Mouse (Mus musculus) intestine, embryonic 15.5 days (tissue): ENCODE results near the gene Bcor. TPM values are rescaled to one million over a fixed set of nuclear protein-coding genes. Genes with fewer than 3 reads are reported as not detected.

Source experiments
- ATAC-seq: fragments of 200-750 bp; cut with Nextera tagmentation; 2 replicates; pipeline ENCODE4 v1.8.0; 2017; ENCODE audit warnings: moderate TSS enrichment, moderate library complexity
- H3K27ac ChIP-seq: fragments of 300-500 bp; sonication (generic); 2 replicates; pipeline ENCODE4 v1.5.1; 2015; ENCODE audit warnings: mild to moderate bottlenecking, inconsistent platforms
- H3K27me3 ChIP-seq: fragments of 300-500 bp; sonication (generic); replicated peaks from 2 replicates; pipeline ENCODE4 v1.6.1; 2015; ENCODE audit warnings: inconsistent platforms
- H3K36me3 ChIP-seq: fragments of 300-500 bp; sonication (generic); 2 replicates; pipeline ENCODE4 v1.6.1; 2015; ENCODE audit warnings: inconsistent platforms
- H3K4me1 ChIP-seq: fragments of 300-500 bp; sonication (generic); replicated peaks from 2 replicates; pipeline ENCODE4 v1.6.1; 2015; ENCODE audit warnings: inconsistent platforms
- H3K4me2 ChIP-seq: fragments of 300-500 bp; sonication (generic); replicated peaks from 2 replicates; pipeline ENCODE4 v1.6.1; 2015; ENCODE audit warnings: mild to moderate bottlenecking, inconsistent platforms
- H3K4me3 ChIP-seq: fragments of 300-500 bp; sonication (generic); replicated peaks from 2 replicates; pipeline ENCODE4 v1.5.1; 2015; ENCODE audit warnings: inconsistent platforms
- H3K9ac ChIP-seq: fragments of 300-500 bp; sonication (generic); 2 replicates; pipeline ENCODE4 v1.6.1; 2015; ENCODE audit warnings: inconsistent platforms
- H3K9me3 ChIP-seq: fragments of 300-500 bp; sonication (generic); 2 replicates; pipeline ENCODE4 v1.6.1; 2016; ENCODE audit warnings: inconsistent platforms
- WGBS: fragments of 180-500 bp; shearing (Covaris S2); methylation state at CpG from one replicate; pipeline ENCODE4 v1.1.7; 2015; 5-methylcytosine and 5-hydroxymethylcytosine counted together
- polyA plus RNA-seq: library from polyadenylated mRNA; unstranded; fragments of >200 nt; fragmentation: Nextera tagmentation; extraction: Ambion mirVana; gene quantifications from 2 replicates; pipeline ENCODE4 v1.2.1, GENCODE M21; 2015

The Bcor gene
- polyA plus RNA-seq, 1 experiment from 2014 or later: 13.7 TPM

GRCm38 (mm10) chrX:12110518-12110917, 49.6 kb downstream of the Bcor start:
- H3K9me3 ChIP-seq: no peaks in the 10 kb centered on the region
- no peak overlapping the region for H3K4me2 ChIP-seq
- 60% methylated on average over 6 of the region's 6 CpGs for WGBS
- no peak overlapping the region for H3K27ac ChIP-seq
- no peak; the same call in 1 of the 2 replicates for ATAC-seq
- H3K9ac ChIP-seq: no peak overlapping the region
- H3K36me3 ChIP-seq: no peaks in the 10 kb centered on the region
- no peak overlapping the region for H3K4me3 ChIP-seq
- H3K4me1 ChIP-seq: no peaks in the 10 kb centered on the region
- H3K27me3 ChIP-seq: no peaks in the 10 kb centered on the region

- ATAC-seq: no peak
- H3K36me3 ChIP-seq: no peaks in the 10 kb centered on the region
- H3K4me2 ChIP-seq: no peak overlapping the region
- H3K27me3 ChIP-seq: 0 out of 2 replicates have a peak, but pooled peaks cover 2% of the 10 kb centered on the region
- no peak overlapping the region for H3K9ac ChIP-seq
- no peaks in the 10 kb centered on the region for H3K4me1 ChIP-seq
- H3K9me3 ChIP-seq: no peaks in the 10 kb centered on the region
- 80% methylated on average over 7 of the region's 7 CpGs for WGBS
- H3K27ac ChIP-seq: no peak overlapping the region
- no peak overlapping the region for H3K4me3 ChIP-seq
Measured at GRCm38 (mm10) chrX:12105358-12105757, 54.8 kb downstream of the Bcor start.

- 0 out of 2 replicates have a peak, but pooled peaks cover 4% of the 10 kb centered on the region for H3K27me3 ChIP-seq
- no peak overlapping the region for H3K9ac ChIP-seq
- peak; percentile 76 for ATAC-seq
- H3K4me2 ChIP-seq: no peak overlapping the region
- WGBS: 56% methylated on average over 12 of the region's 12 CpGs
- no peak overlapping the region for H3K4me3 ChIP-seq
- H3K27ac ChIP-seq: no peak overlapping the region
- no peaks in the 10 kb centered on the region for H3K4me1 ChIP-seq
- no peaks in the 10 kb centered on the region for H3K9me3 ChIP-seq
- H3K36me3 ChIP-seq: no peaks in the 10 kb centered on the region
Measured at GRCm38 (mm10) chrX:12096783-12097526, 63.2 kb downstream of the Bcor start.

GRCm38 (mm10) chrX:12093371-12093770, 66.8 kb downstream of the Bcor start:
- ATAC-seq: no peak
- 78% methylated on average over 4 of the region's 4 CpGs for WGBS
- peaks cover 15% of the 10 kb centered on the region for H3K4me1 ChIP-seq
- H3K27ac ChIP-seq: no peak overlapping the region
- no peaks in the 10 kb centered on the region for H3K36me3 ChIP-seq
- H3K4me2 ChIP-seq: no peak overlapping the region
- no peaks in the 10 kb centered on the region for H3K9me3 ChIP-seq
- H3K4me3 ChIP-seq: no peak overlapping the region
- H3K27me3 ChIP-seq: peaks cover 31% of the 10 kb centered on the region
- no peak overlapping the region for H3K9ac ChIP-seq

- Histone ChIP-seq H3K9me3 (no peaks in the 10 kb centered on the region), H3K9ac (peak overlapping the region; percentile 67), H3K27ac (peak overlapping the region; percentile 94), H3K4me2 (peak overlapping the region; percentile 85), H3K4me3 (peak overlapping the region; percentile 47), H3K36me3 (no peaks in the 10 kb centered on the region), H3K27me3 (peaks cover 49% of the 10 kb centered on the region), H3K4me1 (peaks cover 15% of the 10 kb centered on the region)
- 4% methylated on average over 36 of the region's 56 CpGs for WGBS
- ATAC-seq: no peak
Measured at GRCm38 (mm10) chrX:12091431-12092061, 68.6 kb downstream of the Bcor start.

GRCm38 (mm10) chrX:12090871-12091404, 69.2 kb downstream of the Bcor start:
- no peaks in the 10 kb centered on the region for H3K36me3 ChIP-seq
- 3% methylated on average over 26 of the region's 47 CpGs for WGBS
- H3K9ac ChIP-seq: peak overlapping the region; percentile 67
- peak overlapping the region; percentile 94 for H3K27ac ChIP-seq
- H3K9me3 ChIP-seq: no peaks in the 10 kb centered on the region
- H3K4me3 ChIP-seq: peak overlapping the region; percentile 47
- peaks cover 15% of the 10 kb centered on the region for H3K4me1 ChIP-seq
- H3K27me3 ChIP-seq: peaks cover 46% of the 10 kb centered on the region
- ATAC-seq: peak; percentile 75
- H3K4me2 ChIP-seq: peak overlapping the region; percentile 85

- WGBS: 5% methylated on average over 37 of the region's 37 CpGs
- Histone ChIP-seq H3K4me2 (peak overlapping the region; percentile 85), H3K36me3 (no peaks in the 10 kb centered on the region), H3K27me3 (peaks cover 46% of the 10 kb centered on the region), H3K4me1 (peaks cover 15% of the 10 kb centered on the region), H3K9me3 (no peaks in the 10 kb centered on the region), H3K4me3 (peak overlapping the region; percentile 47), H3K9ac (0 out of 2 replicates have a peak overlapping the region, but pooled peaks have one; percentile 67), H3K27ac (peak overlapping the region; percentile 94)
- ATAC-seq: peak; percentile 67
Measured at GRCm38 (mm10) chrX:12090151-12090870, 69.8 kb downstream of the Bcor start.

GRCm38 (mm10) chrX:12089353-12090081, 70.6 kb downstream of the Bcor start:
- H3K4me1 ChIP-seq: peaks cover 15% of the 10 kb centered on the region
- H3K27ac ChIP-seq: peak overlapping the region; percentile 94
- peak overlapping the region; percentile 85 for H3K4me2 ChIP-seq
- 0 out of 2 replicates have a peak overlapping the region, but pooled peaks have one; percentile 28 for H3K9ac ChIP-seq
- 5% methylated on average over 50 of the region's 52 CpGs for WGBS
- H3K4me3 ChIP-seq: 0 out of 2 replicates have a peak overlapping the region, but pooled peaks have one; percentile 3
- H3K9me3 ChIP-seq: no peaks in the 10 kb centered on the region
- no peaks in the 10 kb centered on the region for H3K36me3 ChIP-seq
- peak; percentile 19; the same call in 1 of the 2 replicates for ATAC-seq
- H3K27me3 ChIP-seq: peaks cover 52% of the 10 kb centered on the region

- Histone ChIP-seq H3K36me3 (no peaks in the 10 kb centered on the region), H3K4me2 (peak overlapping the region; percentile 85), H3K27ac (peak overlapping the region; percentile 94), H3K4me3 (peak overlapping the region; percentile 53), H3K27me3 (peaks cover 52% of the 10 kb centered on the region), H3K9me3 (no peaks in the 10 kb centered on the region), H3K4me1 (peaks cover 15% of the 10 kb centered on the region), H3K9ac (peak overlapping the region; percentile 59; the same call in 1 of the 2 replicates)
- 3% methylated on average over 13 of the region's 13 CpGs for WGBS
- ATAC-seq: no peak
Measured at GRCm38 (mm10) chrX:12089027-12089340, 71.2 kb downstream of the Bcor start.

GRCm38 (mm10) chrX:12088301-12089026, 71.7 kb downstream of the Bcor start:
- Histone ChIP-seq H3K27me3 (peaks cover 54% of the 10 kb centered on the region), H3K9me3 (no peaks in the 10 kb centered on the region), H3K36me3 (no peaks in the 10 kb centered on the region), H3K27ac (peak overlapping the region; percentile 94), H3K4me2 (peak overlapping the region; percentile 85), H3K4me1 (peaks cover 15% of the 10 kb centered on the region), H3K9ac (peak overlapping the region; percentile 59), H3K4me3 (peak overlapping the region; percentile 53)
- peak; percentile 40 for ATAC-seq
- WGBS: 2% methylated on average over 50 of the region's 72 CpGs
